Mouse (Mus musculus): ENCODE data around the gene Erh.

- TF ChIP-seq CTCF (IDR thresholded peaks at IDR 0.05; ENCODE audit: control insufficient read depth, insufficient read depth, insufficient replicate concordance, low read depth, low read length) (no peak), POLR2A (IDR thresholded peaks at IDR 0.05; ENCODE audit: control insufficient read depth, low read depth, low read length) (no peak)
Measured at GRCm38 (mm10) chr12:80604218-80604617, 39.9 kb downstream of the Erh start.
